Mouse (Mus musculus) intestine, embryonic 15.5 days (tissue): ENCODE results near the gene Pdcl3. TPM values are rescaled to one million over a fixed set of nuclear protein-coding genes. Genes with fewer than 3 reads are reported as not detected.

ENCODE experiments used
- ATAC-seq: fragments of 200-750 bp; cut with Nextera tagmentation; 2 replicates; pipeline ENCODE4 v1.8.0; 2017; ENCODE audit warnings: moderate TSS enrichment, moderate library complexity
- H3K27ac ChIP-seq: fragments of 300-500 bp; sonication (generic); 2 replicates; pipeline ENCODE4 v1.5.1; 2015; ENCODE audit warnings: mild to moderate bottlenecking, inconsistent platforms
- H3K27me3 ChIP-seq: fragments of 300-500 bp; sonication (generic); replicated peaks from 2 replicates; pipeline ENCODE4 v1.6.1; 2015; ENCODE audit warnings: inconsistent platforms
- H3K36me3 ChIP-seq: fragments of 300-500 bp; sonication (generic); 2 replicates; pipeline ENCODE4 v1.6.1; 2015; ENCODE audit warnings: inconsistent platforms
- H3K4me1 ChIP-seq: fragments of 300-500 bp; sonication (generic); replicated peaks from 2 replicates; pipeline ENCODE4 v1.6.1; 2015; ENCODE audit warnings: inconsistent platforms
- H3K4me2 ChIP-seq: fragments of 300-500 bp; sonication (generic); replicated peaks from 2 replicates; pipeline ENCODE4 v1.6.1; 2015; ENCODE audit warnings: mild to moderate bottlenecking, inconsistent platforms
- H3K4me3 ChIP-seq: fragments of 300-500 bp; sonication (generic); replicated peaks from 2 replicates; pipeline ENCODE4 v1.5.1; 2015; ENCODE audit warnings: inconsistent platforms
- H3K9ac ChIP-seq: fragments of 300-500 bp; sonication (generic); 2 replicates; pipeline ENCODE4 v1.6.1; 2015; ENCODE audit warnings: inconsistent platforms
- H3K9me3 ChIP-seq: fragments of 300-500 bp; sonication (generic); 2 replicates; pipeline ENCODE4 v1.6.1; 2016; ENCODE audit warnings: inconsistent platforms
- WGBS: fragments of 180-500 bp; shearing (Covaris S2); methylation state at CpG from one replicate; pipeline ENCODE4 v1.1.7; 2015; 5-methylcytosine and 5-hydroxymethylcytosine counted together
- polyA plus RNA-seq: library from polyadenylated mRNA; unstranded; fragments of >200 nt; fragmentation: Nextera tagmentation; extraction: Ambion mirVana; gene quantifications from 2 replicates; pipeline ENCODE4 v1.2.1, GENCODE M21; 2015

Gene Pdcl3
- 160 and 175 TPM in 2 replicates for polyA plus RNA-seq

- H3K9me3 ChIP-seq: no peaks in the 10 kb centered on the region
- no peak for ATAC-seq
- H3K4me1 ChIP-seq: peaks cover 3% of the 10 kb centered on the region
- no peaks in the 10 kb centered on the region for H3K27me3 ChIP-seq
- no peak within 1 kb of the TSS for H3K4me2 ChIP-seq
- no peaks in the 10 kb centered on the region for H3K36me3 ChIP-seq
- H3K9ac ChIP-seq: no peak within 1 kb of the TSS
- 95% methylated on average over 3 of the region's 3 CpGs for WGBS
- 0 out of 2 replicates have a peak within 1 kb of the TSS, but pooled peaks have one; percentile 9 for H3K27ac ChIP-seq
- H3K4me3 ChIP-seq: no peak within 1 kb of the TSS
Observed at GRCm38 (mm10) chr1:38985308-38985707, at the start of gene Pdcl3. Pdcl3 (plus strand) TSS chr1:38985608.

- H3K9ac ChIP-seq: no peak overlapping the region
- H3K4me2 ChIP-seq: no peak overlapping the region
- no peak overlapping the region for H3K27ac ChIP-seq
- no peaks in the 10 kb centered on the region for H3K36me3 ChIP-seq
- no peaks in the 10 kb centered on the region for H3K27me3 ChIP-seq
- no peak for ATAC-seq
- no peak overlapping the region for H3K4me3 ChIP-seq
- H3K4me1 ChIP-seq: no peaks in the 10 kb centered on the region
- 26% methylated on average over 6 of the region's 6 CpGs for WGBS
- no peaks in the 10 kb centered on the region for H3K9me3 ChIP-seq
Observed at GRCm38 (mm10) chr1:38936780-38937179, 48.6 kb upstream of the Pdcl3 start.

- WGBS: 75% methylated on average over 6 of the region's 6 CpGs
- Histone ChIP-seq H3K9me3 (no peaks in the 10 kb centered on the region), H3K9ac (no peak within 1 kb of the TSS), H3K27ac (no peak within 1 kb of the TSS), H3K4me1 (no peaks in the 10 kb centered on the region), H3K36me3 (no peaks in the 10 kb centered on the region), H3K4me3 (no peak within 1 kb of the TSS), H3K4me2 (no peak within 1 kb of the TSS), H3K27me3 (no peaks in the 10 kb centered on the region)
- no peak for ATAC-seq
Observed at GRCm38 (mm10) chr1:38938849-38939248, 46.6 kb upstream of the Pdcl3 start, which contains the start of gene Nms. Nms (plus strand) TSS chr1:38939149.

GRCm38 (mm10) chr1:38939608-38940007 lies 45.8 kb upstream of the Pdcl3 start:
- no peaks in the 10 kb centered on the region for H3K9me3 ChIP-seq
- H3K4me3 ChIP-seq: no peak overlapping the region
- no peak overlapping the region for H3K4me2 ChIP-seq
- H3K4me1 ChIP-seq: no peaks in the 10 kb centered on the region
- no peak overlapping the region for H3K27ac ChIP-seq
- ATAC-seq: no peak
- no peaks in the 10 kb centered on the region for H3K27me3 ChIP-seq
- whole genome bisulfite sequencing: 3% methylated on average over 5 of the region's 5 CpGs
- H3K36me3 ChIP-seq: no peaks in the 10 kb centered on the region
- H3K9ac ChIP-seq: no peak overlapping the region

GRCm38 (mm10) chr1:38956457-38956856 lies 29.0 kb upstream of the Pdcl3 start:
- Histone ChIP-seq H3K9me3 (no peaks in the 10 kb centered on the region), H3K4me2 (no peak overlapping the region), H3K27me3 (no peaks in the 10 kb centered on the region), H3K9ac (no peak overlapping the region), H3K4me3 (no peak overlapping the region), H3K27ac (no peak overlapping the region), H3K4me1 (no peaks in the 10 kb centered on the region), H3K36me3 (no peaks in the 10 kb centered on the region)
- ATAC-seq: no peak
- WGBS: 79% methylated on average over 3 of the region's 3 CpGs

- Histone ChIP-seq H3K4me3 (no peak overlapping the region), H3K27me3 (no peaks in the 10 kb centered on the region), H3K9me3 (no peaks in the 10 kb centered on the region), H3K27ac (no peak overlapping the region), H3K4me1 (no peaks in the 10 kb centered on the region), H3K4me2 (no peak overlapping the region), H3K36me3 (no peaks in the 10 kb centered on the region), H3K9ac (no peak overlapping the region)
- 85% methylated on average over 1 of the region's 1 CpGs for WGBS
- ATAC-seq: no peak
Observed at GRCm38 (mm10) chr1:38969116-38969515, 16.3 kb upstream of the Pdcl3 start.

- no peaks in the 10 kb centered on the region for H3K4me1 ChIP-seq
- 80% methylated on average over 3 of the region's 3 CpGs for WGBS
- no peaks in the 10 kb centered on the region for H3K36me3 ChIP-seq
- no peak overlapping the region for H3K4me3 ChIP-seq
- no peak overlapping the region for H3K27ac ChIP-seq
- H3K27me3 ChIP-seq: no peaks in the 10 kb centered on the region
- H3K9me3 ChIP-seq: no peaks in the 10 kb centered on the region
- no peak overlapping the region for H3K9ac ChIP-seq
- no peak for ATAC-seq
- H3K4me2 ChIP-seq: no peak overlapping the region
Observed at GRCm38 (mm10) chr1:38971712-38972111, 13.7 kb upstream of the Pdcl3 start.

GRCm38 (mm10) chr1:38972986-38973592 lies 12.3 kb upstream of the Pdcl3 start:
- Histone ChIP-seq H3K27ac (no peak overlapping the region), H3K4me2 (no peak overlapping the region), H3K9ac (no peak overlapping the region), H3K27me3 (no peaks in the 10 kb centered on the region), H3K4me3 (no peak overlapping the region), H3K4me1 (no peaks in the 10 kb centered on the region), H3K36me3 (no peaks in the 10 kb centered on the region), H3K9me3 (no peaks in the 10 kb centered on the region)
- WGBS: 80% methylated on average over 9 of the region's 9 CpGs
- ATAC-seq: no peak

GRCm38 (mm10) chr1:38979953-38980352 lies 5.5 kb upstream of the Pdcl3 start:
- H3K27ac ChIP-seq: no peak overlapping the region
- no peaks in the 10 kb centered on the region for H3K9me3 ChIP-seq
- H3K9ac ChIP-seq: no peak overlapping the region
- no peak for ATAC-seq
- no peaks in the 10 kb centered on the region for H3K27me3 ChIP-seq
- 77% methylated on average over 7 of the region's 7 CpGs for WGBS
- H3K4me2 ChIP-seq: no peak overlapping the region
- no peaks in the 10 kb centered on the region for H3K4me1 ChIP-seq
- H3K4me3 ChIP-seq: no peak overlapping the region
- H3K36me3 ChIP-seq: no peaks in the 10 kb centered on the region

- H3K27ac ChIP-seq: no peak overlapping the region
- H3K4me3 ChIP-seq: no peak overlapping the region
- peaks cover 3% of the 10 kb centered on the region; the same call in 1 of the 2 replicates for H3K4me1 ChIP-seq
- ATAC-seq: no peak
- no peak overlapping the region for H3K9ac ChIP-seq
- H3K36me3 ChIP-seq: no peaks in the 10 kb centered on the region
- H3K9me3 ChIP-seq: no peaks in the 10 kb centered on the region
- no peaks in the 10 kb centered on the region for H3K27me3 ChIP-seq
- no peak overlapping the region for H3K4me2 ChIP-seq
- 23% methylated on average over 2 of the region's 2 CpGs for WGBS
Observed at GRCm38 (mm10) chr1:38983870-38984269, 1.5 kb upstream of the Pdcl3 start.

- Histone ChIP-seq H3K9me3 (no peaks in the 10 kb centered on the region), H3K36me3 (0 out of 2 replicates have a peak, but pooled peaks cover 3% of the 10 kb centered on the region), H3K4me1 (peaks cover 3% of the 10 kb centered on the region), H3K27ac (peak overlapping the region; percentile 85), H3K4me3 (peak overlapping the region; percentile 71), H3K4me2 (peak overlapping the region; percentile 74), H3K9ac (peak overlapping the region; percentile 75), H3K27me3 (no peaks in the 10 kb centered on the region)
- 3% methylated on average over 38 of the region's 38 CpGs for WGBS
- ATAC-seq: peak; percentile 99
Observed at GRCm38 (mm10) chr1:38987080-38987864, 1.9 kb downstream of the Pdcl3 start.

- H3K4me1 ChIP-seq: peaks cover 3% of the 10 kb centered on the region
Observed at GRCm38 (mm10) chr1:38987865-38988211, 2.4 kb downstream of the Pdcl3 start.

More at GRCm38 (mm10) chr1:38987865-38988211, 2.4 kb downstream of the Pdcl3 start:
- H3K4me3 ChIP-seq: peak overlapping the region; percentile 71
- peak overlapping the region; percentile 74 for H3K4me2 ChIP-seq
- peak; percentile 93 for ATAC-seq
- peak overlapping the region; percentile 75 for H3K9ac ChIP-seq
- peak overlapping the region; percentile 85 for H3K27ac ChIP-seq
- WGBS: under 1% methylated on average over 25 of the region's 25 CpGs
- no peaks in the 10 kb centered on the region for H3K9me3 ChIP-seq
- H3K36me3 ChIP-seq: peaks cover 3% of the 10 kb centered on the region; the same call in 1 of the 2 replicates
- H3K27me3 ChIP-seq: no peaks in the 10 kb centered on the region
